Mouse (Mus musculus) midbrain, embryonic 11.5 days (tissue): ENCODE measurements around the gene Dyrk2. TPM values are rescaled to one million over a fixed set of nuclear protein-coding genes. Genes with fewer than 3 reads are reported as not detected.
A peak's percentile ranks its signal among the peaks of the same experiment; 100 is the strongest.

Experiments used
- ATAC-seq: fragments of 200-750 bp; cut with Nextera tagmentation; 2 replicates; pipeline ENCODE4 v1.8.0; 2017; ENCODE audit warnings: moderate TSS enrichment, moderate library complexity; ENCODE audit not compliant: low FRiP score
- DNase-seq: peaks from one replicate; pipeline ENCODE4 v3.0.0; 2015; ENCODE audit warnings: low spot score; ENCODE audit errors: missing footprints
- H3K27ac ChIP-seq: fragments of 300-500 bp; sonication (generic); 2 replicates; pipeline ENCODE4 v1.5.1; 2014; ENCODE audit warnings: low read depth, low read length
- H3K27me3 ChIP-seq: fragments of 300-500 bp; sonication (generic); 2 replicates; pipeline ENCODE4 v1.6.1; 2014; ENCODE audit warnings: mild to moderate bottlenecking, low read length, moderate library complexity, mixed read lengths; ENCODE audit not compliant: control insufficient read depth, insufficient read depth
- H3K36me3 ChIP-seq: fragments of 300-500 bp; sonication (generic); 2 replicates; pipeline ENCODE4 v1.6.1; 2014; ENCODE audit warnings: mild to moderate bottlenecking, low read length, moderate library complexity, mixed read lengths; ENCODE audit not compliant: control insufficient read depth, insufficient read depth
- H3K4me1 ChIP-seq: fragments of 300-500 bp; sonication (generic); 2 replicates; pipeline ENCODE4 v1.6.1; 2014; ENCODE audit warnings: low read length; ENCODE audit not compliant: control insufficient read depth, insufficient read depth
- H3K4me2 ChIP-seq: fragments of 300-500 bp; sonication (generic); 2 replicates; pipeline ENCODE4 v1.6.1; 2014; ENCODE audit warnings: mild to moderate bottlenecking, moderate library complexity
- H3K4me3 ChIP-seq: fragments of 300-500 bp; sonication (generic); 2 replicates; pipeline ENCODE4 v1.5.1; 2014; ENCODE audit warnings: low read depth, low read length
- H3K9ac ChIP-seq: fragments of 300-500 bp; sonication (generic); 2 replicates; pipeline ENCODE4 v1.6.1; 2014; ENCODE audit warnings: low read length
- H3K9me3 ChIP-seq: fragments of 300-500 bp; sonication (generic); 2 replicates; pipeline ENCODE4 v1.6.1; 2016; ENCODE audit warnings: low read length; ENCODE audit not compliant: control insufficient read depth
- WGBS: fragments of 180-500 bp; shearing (Covaris S2); extraction: QIAGEN DNeasy Blood & Tissue Kit; methylation state at CpG from one replicate; pipeline ENCODE4 v1.1.7; 2014; 5-methylcytosine and 5-hydroxymethylcytosine counted together
- polyA plus RNA-seq: library from polyadenylated mRNA; unstranded; fragments of >200 nt; fragmentation: Nextera tagmentation; extraction: Ambion mirVana; gene quantifications from 2 replicates; pipeline ENCODE4 v1.2.1, GENCODE M21; 2014

Gene Dyrk2
- polyA plus RNA-seq = 12.1 and 12.4 TPM in 2 replicates

DNA sequence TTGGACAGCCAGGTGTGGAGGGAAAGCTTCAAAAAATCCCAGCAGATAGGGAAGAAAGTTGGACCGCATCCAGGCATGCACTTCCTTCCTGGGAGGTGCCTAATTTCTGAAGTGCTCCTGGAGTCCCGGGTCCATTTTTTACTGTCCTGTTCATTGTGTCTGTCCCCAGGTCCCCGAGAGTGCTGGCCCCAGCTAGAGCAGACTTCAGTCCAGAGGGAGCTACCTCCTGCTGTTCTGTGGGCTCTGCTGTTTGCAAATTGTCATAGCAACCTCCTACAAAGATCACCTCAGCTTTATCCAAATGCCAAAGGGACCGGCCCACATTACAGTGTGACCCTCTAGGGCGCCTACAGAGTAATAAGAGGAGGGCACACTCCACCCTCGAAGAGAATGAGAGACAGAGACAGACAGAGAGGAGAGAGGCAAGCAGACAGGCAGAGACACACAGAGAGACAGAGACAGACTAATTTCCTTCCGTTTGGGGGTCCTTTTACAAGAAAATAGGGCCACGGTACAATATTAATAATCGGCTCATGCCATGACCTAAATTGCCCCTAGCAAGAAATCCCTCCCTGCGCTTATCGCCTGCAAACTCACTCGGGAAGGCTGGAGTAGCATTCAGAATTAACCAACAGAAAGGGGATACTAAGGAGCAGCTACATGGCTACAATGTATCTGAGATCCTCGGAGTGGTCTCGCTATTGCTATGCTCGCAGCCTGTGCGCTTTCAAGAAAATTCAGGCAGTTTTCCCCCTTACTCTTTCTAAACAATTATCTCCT lies at the start of gene Dyrk2:
Gene Dyrk2, minus strand, starts transcription at position 9 of the 780 bp plus-strand sequence.
- no peak; the same call in 1 of the 2 replicates for ATAC-seq

GRCm38 (mm10) chr10:118902625-118903024 lies 32.6 kb upstream of the Dyrk2 start:
- no peak overlapping the region for H3K27ac ChIP-seq
- H3K27me3 ChIP-seq = no peaks in the 10 kb centered on the region
- no peak overlapping the region for H3K4me3 ChIP-seq
- H3K9ac ChIP-seq = no peak overlapping the region
- DNase-seq = peak; percentile 14
- no peaks in the 10 kb centered on the region for H3K9me3 ChIP-seq
- H3K4me1 ChIP-seq = no peaks in the 10 kb centered on the region
- H3K4me2 ChIP-seq = no peak overlapping the region
- ATAC-seq = no peak
- 87% methylated on average over 10 of the region's 10 CpGs for WGBS
- H3K36me3 ChIP-seq = no peaks in the 10 kb centered on the region

More for the DNA sequence above, at the start of gene Dyrk2:
- H3K27ac ChIP-seq = peak within 1 kb of the TSS; percentile 94
- peak within 1 kb of the TSS; percentile 80 for H3K4me2 ChIP-seq
- 5% methylated on average over 16 of the region's 16 CpGs for WGBS
- H3K27me3 ChIP-seq = no peaks in the 10 kb centered on the region
- no peaks in the 10 kb centered on the region for H3K9me3 ChIP-seq
- peaks cover 27% of the 10 kb centered on the region for H3K4me1 ChIP-seq
- H3K9ac ChIP-seq = peak within 1 kb of the TSS; percentile 99
- peak; percentile 92 for DNase-seq
- H3K4me3 ChIP-seq = peak within 1 kb of the TSS; percentile 97
- no peaks in the 10 kb centered on the region for H3K36me3 ChIP-seq

DNA sequence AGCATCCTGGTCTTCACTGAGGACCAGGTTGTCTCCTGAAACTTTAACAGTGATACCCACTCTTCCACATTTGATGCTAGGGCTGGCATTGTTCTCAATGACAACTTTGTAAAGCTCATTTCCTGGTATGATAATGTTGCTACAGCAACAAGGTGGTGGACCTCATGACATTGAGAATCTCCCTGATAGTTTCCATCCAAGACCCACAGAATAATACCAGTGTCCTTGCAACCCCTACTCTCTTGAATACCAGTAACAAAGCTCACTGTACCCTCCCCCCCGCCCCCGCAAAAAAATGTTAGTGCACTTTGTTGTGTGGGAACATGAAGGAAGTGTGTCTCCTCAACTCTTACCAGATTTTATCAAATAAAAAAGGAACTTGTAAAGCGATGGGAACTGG lies 23.6 kb upstream of the Dyrk2 start:
- H3K9me3 ChIP-seq = no peaks in the 10 kb centered on the region
- H3K9ac ChIP-seq = no peak overlapping the region
- no peak overlapping the region for H3K27ac ChIP-seq
- DNase-seq (no peak), ATAC-seq (no peak)
- H3K36me3 ChIP-seq = no peaks in the 10 kb centered on the region
- no peak overlapping the region for H3K4me2 ChIP-seq
- no peak overlapping the region for H3K4me3 ChIP-seq
- H3K27me3 ChIP-seq = no peaks in the 10 kb centered on the region
- H3K4me1 ChIP-seq = no peaks in the 10 kb centered on the region
- WGBS = 83% methylated on average over 3 of the region's 3 CpGs

DNA sequence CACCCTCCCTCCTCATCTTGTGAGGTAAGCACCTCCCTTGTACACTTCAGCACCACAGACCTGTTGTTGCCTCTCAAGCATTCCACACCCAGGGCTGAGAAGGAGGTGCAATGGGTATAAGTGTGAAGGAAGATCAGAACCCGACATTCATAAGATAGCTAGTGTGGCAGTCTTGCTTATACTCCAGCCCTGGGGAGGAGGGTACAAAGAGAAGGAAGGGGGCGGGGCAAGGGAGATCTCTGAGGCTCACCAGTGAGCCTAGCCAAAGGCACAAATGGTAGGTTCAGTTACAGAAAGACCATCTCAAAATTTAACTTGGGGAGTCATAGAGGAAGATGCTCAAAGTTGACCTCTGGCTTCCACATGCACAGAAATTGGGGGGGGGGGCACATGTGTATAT lies 14.1 kb upstream of the Dyrk2 start:
- no peaks in the 10 kb centered on the region for H3K36me3 ChIP-seq
- 85% methylated on average over 2 of the region's 2 CpGs for WGBS
- H3K9me3 ChIP-seq = no peaks in the 10 kb centered on the region
- no peaks in the 10 kb centered on the region for H3K27me3 ChIP-seq
- no peak overlapping the region for H3K9ac ChIP-seq
- H3K4me2 ChIP-seq = no peak overlapping the region
- ATAC-seq (no peak), DNase-seq (peak; percentile 54)
- no peaks in the 10 kb centered on the region for H3K4me1 ChIP-seq
- no peak overlapping the region for H3K27ac ChIP-seq
- no peak overlapping the region for H3K4me3 ChIP-seq

DNA sequence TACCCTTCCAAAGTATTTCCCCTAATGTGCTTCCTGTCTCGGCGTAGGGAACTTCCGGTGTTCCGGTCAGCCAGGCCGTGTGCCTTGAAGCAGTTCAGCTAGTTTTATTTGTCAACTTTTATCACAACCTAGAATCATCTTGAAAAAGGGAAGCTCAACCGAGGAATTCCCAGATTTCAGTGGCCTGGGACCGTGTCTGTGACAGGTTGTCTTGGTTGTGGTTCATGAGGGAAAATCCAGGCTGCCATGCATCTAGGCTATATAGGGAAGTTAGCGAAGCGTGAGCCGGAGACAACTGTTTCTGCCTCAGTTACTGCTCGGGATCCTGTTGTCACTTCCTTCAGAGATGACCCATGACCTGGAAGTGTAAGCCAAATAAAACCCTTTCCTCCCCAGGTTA lies 13.3 kb upstream of the Dyrk2 start:
- H3K4me1 ChIP-seq = no peaks in the 10 kb centered on the region
- no peak overlapping the region for H3K27ac ChIP-seq
- H3K9me3 ChIP-seq = no peaks in the 10 kb centered on the region
- H3K4me2 ChIP-seq = no peak overlapping the region
- no peak for DNase-seq
- H3K27me3 ChIP-seq = no peaks in the 10 kb centered on the region
- H3K36me3 ChIP-seq = no peaks in the 10 kb centered on the region
- WGBS = 87% methylated on average over 11 of the region's 11 CpGs
- no peak overlapping the region for H3K4me3 ChIP-seq
- ATAC-seq = no peak
- H3K9ac ChIP-seq = no peak overlapping the region

GRCm38 (mm10) chr10:118882258-118882885 lies 12.4 kb upstream of the Dyrk2 start:
- Histone ChIP-seq H3K4me1 (no peaks in the 10 kb centered on the region), H3K27ac (no peak overlapping the region), H3K36me3 (no peaks in the 10 kb centered on the region), H3K9me3 (no peaks in the 10 kb centered on the region), H3K9ac (no peak overlapping the region), H3K27me3 (no peaks in the 10 kb centered on the region), H3K4me2 (no peak overlapping the region), H3K4me3 (no peak overlapping the region)
- ATAC-seq (no peak), DNase-seq (no peak)
- WGBS = 93% methylated on average over 12 of the region's 12 CpGs

DNA sequence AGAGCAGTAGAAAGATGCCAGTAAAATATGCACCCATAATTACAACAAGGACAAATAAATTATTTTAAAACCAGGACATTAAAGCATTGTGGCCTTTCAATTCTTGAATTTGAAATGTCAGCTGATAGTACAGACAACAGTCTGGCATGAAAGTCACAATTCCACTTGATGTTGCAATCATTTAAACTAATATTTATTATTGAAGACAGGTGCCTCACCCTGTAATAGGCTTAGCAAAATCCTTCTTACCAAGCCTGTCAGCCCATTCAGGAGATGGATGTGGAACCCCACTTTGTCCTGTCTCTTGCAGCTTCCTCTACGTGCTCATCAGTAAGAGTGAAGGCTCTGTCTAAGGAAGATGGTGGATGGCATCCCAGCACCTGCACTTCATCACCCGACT lies 10.8 kb upstream of the Dyrk2 start:
- ATAC-seq = no peak
- no peak overlapping the region for H3K4me2 ChIP-seq
- H3K9me3 ChIP-seq = no peaks in the 10 kb centered on the region
- peak; percentile 53 for DNase-seq
- no peak overlapping the region for H3K27ac ChIP-seq
- H3K9ac ChIP-seq = no peak overlapping the region
- no peaks in the 10 kb centered on the region for H3K4me1 ChIP-seq
- H3K4me3 ChIP-seq = no peak overlapping the region
- no peaks in the 10 kb centered on the region for H3K27me3 ChIP-seq
- 75% methylated on average over 2 of the region's 2 CpGs for WGBS
- no peaks in the 10 kb centered on the region for H3K36me3 ChIP-seq

- DNase-seq = peak; percentile 59
- Histone ChIP-seq H3K27me3 (no peaks in the 10 kb centered on the region), H3K4me1 (peaks cover 12% of the 10 kb centered on the region), H3K4me2 (no peak overlapping the region), H3K9ac (no peak overlapping the region), H3K4me3 (no peak overlapping the region), H3K9me3 (no peaks in the 10 kb centered on the region), H3K36me3 (no peaks in the 10 kb centered on the region), H3K27ac (no peak overlapping the region)
- ATAC-seq = no peak
- 94% methylated on average over 2 of the region's 2 CpGs for WGBS
Observed at GRCm38 (mm10) chr10:118872196-118872595, 2.2 kb upstream of the Dyrk2 start.

- H3K9ac ChIP-seq = peak overlapping the region; percentile 54
- WGBS = 0% methylated on average over 16 of the region's 16 CpGs
- ATAC-seq = peak; percentile 63
Observed at GRCm38 (mm10) chr10:118869591-118870001, 413 bp downstream of the Dyrk2 start.

More at GRCm38 (mm10) chr10:118869591-118870001, 413 bp downstream of the Dyrk2 start:
- DNase-seq = no peak
- Histone ChIP-seq H3K4me2 (peak overlapping the region; percentile 80), H3K27me3 (no peaks in the 10 kb centered on the region), H3K36me3 (no peaks in the 10 kb centered on the region; the same call in 1 of the 2 replicates), H3K4me3 (peak overlapping the region; percentile 97), H3K4me1 (peaks cover 29% of the 10 kb centered on the region), H3K9me3 (no peaks in the 10 kb centered on the region), H3K27ac (peak overlapping the region; percentile 94)
